Mouse (Mus musculus): Measurements from ENCODE around the gene Parl. TPM values are rescaled to one million over a fixed set of nuclear protein-coding genes. Genes with fewer than 3 reads are reported as not detected.

Gene Parl
- total RNA-seq, 2 experiments from 2014 or later = 53.3 to 54.4 TPM

DNA sequence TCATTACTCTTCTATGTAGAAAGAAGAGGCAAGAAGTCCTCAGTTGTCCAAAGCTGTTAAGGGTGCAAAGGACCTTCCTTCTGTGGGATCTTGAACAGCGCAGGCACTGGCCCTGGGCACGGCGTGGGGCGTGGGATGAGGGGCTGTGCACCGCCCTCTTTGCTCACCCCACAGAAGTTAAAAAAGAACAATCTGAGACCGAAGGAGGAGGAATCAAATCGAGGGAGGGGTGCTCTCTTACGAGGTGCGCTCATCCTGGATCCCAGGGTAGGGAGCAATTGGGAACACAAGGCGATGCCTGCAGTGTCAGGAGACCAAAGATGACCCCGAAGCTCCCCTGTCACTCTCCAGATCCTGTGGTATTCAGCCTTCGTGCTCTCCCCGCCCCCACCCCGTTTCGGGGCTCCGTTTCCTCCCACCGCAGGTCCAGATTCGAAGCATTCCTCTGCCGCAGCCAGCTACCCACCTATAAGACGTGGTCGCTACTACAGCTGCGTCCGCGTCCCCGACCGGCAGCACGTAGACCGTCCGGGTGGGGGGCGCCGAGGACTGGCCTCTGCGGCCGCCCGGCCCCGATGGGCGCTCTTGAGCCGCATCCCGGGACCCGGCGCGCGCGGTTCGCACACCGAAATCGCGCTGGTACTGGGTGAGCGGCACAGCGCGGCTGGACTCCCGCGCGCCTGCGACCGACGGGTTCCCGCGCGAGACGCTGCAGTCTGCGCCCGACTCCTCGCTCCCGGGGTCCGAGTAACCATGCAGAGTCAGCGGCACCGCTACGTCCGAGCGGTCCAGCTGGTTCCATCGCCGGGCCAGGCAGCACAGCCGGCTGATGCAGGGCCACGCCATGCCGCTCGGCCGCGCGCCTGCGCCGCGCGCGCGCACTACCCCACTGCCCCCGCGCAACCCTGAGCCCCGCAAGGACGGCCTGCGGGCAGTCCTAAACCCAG is 61.4 kb downstream of the Parl start, which contains the start of gene Map6d1:
Gene Map6d1 (minus strand): TSS at position 891 of the 947 bp plus-strand sequence.
- peak; percentile 64 to 72 for DNase-seq (ENCODE audit: low spot score in 2 of 2)
- intact Hi-C loops (cut with DNase I) = loop anchor here (1.0 to 5.0 kb wide), 2 partner anchors 37 to 62 kb away; partner anchors contain the start of gene Parl

- DNase-seq (ENCODE audit: low spot score in 2 of 2) = peak in 1 of 2 experiments; percentile 67
- intact Hi-C loops (cut with DNase I) = no loop called here
Observed at GRCm38 (mm10) chr16:20238646-20239045, 63.5 kb downstream of the Parl start.

GRCm38 (mm10) chr16:20237426-20237825 is 64.8 kb downstream of the Parl start:
- intact Hi-C loops (cut with DNase I) = no loop called here
- DNase-seq (ENCODE audit: low spot score in 2 of 2) = peak in 1 of 2 experiments; percentile 61

- intact Hi-C loops (cut with DNase I) = no loop called here
- peak in 1 of 2 experiments; percentile 72 for DNase-seq (ENCODE audit: low spot score in 2 of 2)
Observed at GRCm38 (mm10) chr16:20234406-20234805, 67.8 kb downstream of the Parl start.

Other genes starting within 250 kb of the Parl start
- 10 to 100 TPM; 82.0 to 86.4 TPM for gene Klhl24, start 204.8 kb downstream of the Parl start, total RNA-seq (2021)
- 10 to 100 TPM; 36.4 to 37.9 TPM for gene Yeats2, start 161.3 kb downstream of the Parl start, total RNA-seq (2021)
- 10 to 100 TPM; 46.4 to 54.3 TPM for gene Map6d1, start 61.0 kb downstream of the Parl start, total RNA-seq (2021)
- gene Cyp2ab1, start 23.0 kb upstream of the Parl start, total RNA-seq (2021) = not detected
- 100 to 1,000 TPM; 209 to 242 TPM for gene Abcc5, start 124.0 kb upstream of the Parl start, total RNA-seq (2021)
- 10 to 100 TPM; 60.8 to 61.7 TPM for gene Eif2b5, start 196.4 kb upstream of the Parl start, total RNA-seq (2021)
- gene Dvl3, start 214.6 kb upstream of the Parl start, total RNA-seq (2021) = 10 to 100 TPM; 70.9 to 72.1 TPM
- 100 to 1,000 TPM; 900 to 913 TPM for gene Ap2m1, start 233.1 kb upstream of the Parl start, total RNA-seq (2021)
- 10 to 100 TPM; 82.5 to 91.4 TPM for gene Abcf3, start 246.2 kb upstream of the Parl start, total RNA-seq (2021)